Mouse (Mus musculus): ENCODE results near the gene Klf13.

DNA sequence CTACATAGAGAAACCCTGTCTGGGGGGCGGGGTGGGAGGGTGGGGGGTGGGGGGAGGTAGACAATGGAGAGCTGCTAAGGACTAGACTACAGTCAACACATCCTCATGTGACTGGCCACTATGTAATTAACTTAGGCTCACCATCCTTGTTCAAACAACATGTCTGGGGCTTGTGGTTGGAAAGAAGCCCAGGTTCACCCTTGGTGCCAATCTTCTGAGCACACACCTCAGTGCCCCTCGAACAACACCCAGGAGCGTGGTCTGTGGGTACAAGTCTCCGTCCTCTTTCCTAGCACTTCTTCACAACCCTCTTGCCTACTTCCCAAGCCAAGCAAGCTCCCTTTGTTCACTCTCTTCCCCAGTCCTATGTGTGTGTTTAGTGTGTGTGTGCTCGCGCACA is 11.6 kb downstream of the Klf13 start:
- TF ChIP-seq CHD2 (IDR thresholded peaks at IDR 0.05; ENCODE audit: low read depth, low read length): no peak
- no peak for TF ChIP-seq ZNF384 (IDR thresholded peaks at IDR 0.05; ENCODE audit: low read depth, low read length)
- TF ChIP-seq ZC3H11A (IDR thresholded peaks at IDR 0.05; ENCODE audit: borderline replicate concordance, low read depth, low read length): no peak
